Mouse (Mus musculus): ENCODE data around the gene Kctd17. TPM values are rescaled to one million over a fixed set of nuclear protein-coding genes. Genes with fewer than 3 reads are reported as not detected.

Kctd17 gene
- polyA plus RNA-seq, 1 experiment from 2014 or later = 49.5 TPM

GRCm38 (mm10) chr15:78416937-78417336 is 11.4 kb upstream of the Kctd17 start:
- Histone ChIP-seq H3K27me3 (peaks cover 7% of the 10 kb centered on the region), H3K9ac (no peak overlapping the region), H3K9me3 (no peaks in the 10 kb centered on the region), H3K4me3 (no peak overlapping the region), H3K36me3 (peaks cover 5% of the 10 kb centered on the region; the same call in 1 of the 2 replicates), H3K4me2 (no peak overlapping the region), H3K27ac (0 out of 2 replicates have a peak overlapping the region, but pooled peaks have one; percentile 28), H3K4me1 (no peaks in the 10 kb centered on the region)
- WGBS = 8% methylated on average over 4 of the region's 4 CpGs
- no peak for ATAC-seq (ENCODE audit: insufficient number of reproducible peaks, insufficient read depth, low FRiP score, low TSS enrichment, low read depth)

- Histone ChIP-seq H3K4me3 (no peak overlapping the region), H3K4me2 (no peak overlapping the region), H3K9me3 (no peaks in the 10 kb centered on the region), H3K9ac (no peak overlapping the region), H3K4me1 (peaks cover 3% of the 10 kb centered on the region; the same call in 1 of the 2 replicates), H3K27ac (no peak overlapping the region), H3K36me3 (no peaks in the 10 kb centered on the region), H3K27me3 (peaks cover 9% of the 10 kb centered on the region; the same call in 1 of the 2 replicates)
- ATAC-seq (ENCODE audit: insufficient number of reproducible peaks, insufficient read depth, low FRiP score, low TSS enrichment, low read depth) = no peak
- 82% methylated on average over 13 of the region's 13 CpGs for WGBS
Measured at GRCm38 (mm10) chr15:78420395-78420794, 8.0 kb upstream of the Kctd17 start.

- 17% methylated on average over 15 of the region's 16 CpGs for WGBS
- ATAC-seq (ENCODE audit: insufficient number of reproducible peaks, insufficient read depth, low FRiP score, low TSS enrichment, low read depth) = no peak
- Histone ChIP-seq H3K4me2 (peak overlapping the region; percentile 27; the same call in 1 of the 2 replicates), H3K9me3 (no peaks in the 10 kb centered on the region), H3K4me3 (no peak overlapping the region), H3K9ac (no peak overlapping the region), H3K36me3 (no peaks in the 10 kb centered on the region), H3K27me3 (peaks cover 10% of the 10 kb centered on the region; the same call in 1 of the 2 replicates), H3K4me1 (peaks cover 3% of the 10 kb centered on the region; the same call in 1 of the 2 replicates), H3K27ac (no peak overlapping the region)
Measured at GRCm38 (mm10) chr15:78422046-78422956, 6.1 kb upstream of the Kctd17 start.

GRCm38 (mm10) chr15:78424507-78424906 is 3.9 kb upstream of the Kctd17 start:
- Histone ChIP-seq H3K9ac (no peak overlapping the region), H3K4me2 (no peak overlapping the region), H3K4me3 (no peak overlapping the region), H3K27ac (no peak overlapping the region), H3K36me3 (no peaks in the 10 kb centered on the region), H3K9me3 (no peaks in the 10 kb centered on the region), H3K27me3 (peaks cover 10% of the 10 kb centered on the region; the same call in 1 of the 2 replicates), H3K4me1 (peaks cover 12% of the 10 kb centered on the region)
- 21% methylated on average over 11 of the region's 11 CpGs for WGBS
- ATAC-seq (ENCODE audit: insufficient number of reproducible peaks, insufficient read depth, low FRiP score, low TSS enrichment, low read depth) = no peak

- Histone ChIP-seq H3K9ac (no peak overlapping the region), H3K9me3 (no peaks in the 10 kb centered on the region), H3K4me3 (no peak overlapping the region), H3K27ac (no peak overlapping the region), H3K4me1 (peaks cover 19% of the 10 kb centered on the region), H3K4me2 (no peak overlapping the region), H3K27me3 (peaks cover 10% of the 10 kb centered on the region; the same call in 1 of the 2 replicates), H3K36me3 (no peaks in the 10 kb centered on the region)
- ATAC-seq (ENCODE audit: insufficient number of reproducible peaks, insufficient read depth, low FRiP score, low TSS enrichment, low read depth) = no peak
- 67% methylated on average over 4 of the region's 4 CpGs for WGBS
Measured at GRCm38 (mm10) chr15:78425230-78425629, 3.1 kb upstream of the Kctd17 start.

GRCm38 (mm10) chr15:78429139-78429459 is 735 bp downstream of the Kctd17 start:
- peak overlapping the region; percentile 45 for H3K27ac ChIP-seq
- peak overlapping the region; percentile 76 for H3K4me3 ChIP-seq
- WGBS = 1% methylated on average over 3 of the region's 3 CpGs

GRCm38 (mm10) chr15:78429871-78430622 is 1.7 kb downstream of the Kctd17 start:
- H3K4me1 ChIP-seq = peaks cover 25% of the 10 kb centered on the region
- peak overlapping the region; percentile 82 for H3K9ac ChIP-seq
- peak overlapping the region; percentile 80 for H3K4me2 ChIP-seq
- H3K36me3 ChIP-seq = peaks cover 43% of the 10 kb centered on the region
- H3K27ac ChIP-seq = peak overlapping the region; percentile 51
- H3K4me3 ChIP-seq = peak overlapping the region; percentile 76
- H3K9me3 ChIP-seq = no peaks in the 10 kb centered on the region
- WGBS = 65% methylated on average over 13 of the region's 13 CpGs
- 0 out of 2 replicates have a peak, but pooled peaks cover 4% of the 10 kb centered on the region for H3K27me3 ChIP-seq
- ATAC-seq (ENCODE audit: insufficient number of reproducible peaks, insufficient read depth, low FRiP score, low TSS enrichment, low read depth) = no peak

More at GRCm38 (mm10) chr15:78429139-78429459, 735 bp downstream of the Kctd17 start:
- Histone ChIP-seq H3K36me3 (peaks cover 34% of the 10 kb centered on the region), H3K4me2 (peak overlapping the region; percentile 80), H3K27me3 (0 out of 2 replicates have a peak, but pooled peaks cover 4% of the 10 kb centered on the region), H3K9me3 (no peaks in the 10 kb centered on the region), H3K4me1 (peaks cover 25% of the 10 kb centered on the region), H3K9ac (peak overlapping the region; percentile 82)
- no peak for ATAC-seq (ENCODE audit: insufficient number of reproducible peaks, insufficient read depth, low FRiP score, low TSS enrichment, low read depth)

GRCm38 (mm10) chr15:78430874-78431273 is 2.5 kb downstream of the Kctd17 start:
- H3K9me3 ChIP-seq = no peaks in the 10 kb centered on the region
- H3K27me3 ChIP-seq = peaks cover 5% of the 10 kb centered on the region
- no peak for ATAC-seq (ENCODE audit: insufficient number of reproducible peaks, insufficient read depth, low FRiP score, low TSS enrichment, low read depth)
- H3K4me1 ChIP-seq = peaks cover 27% of the 10 kb centered on the region
- WGBS = 76% methylated on average over 10 of the region's 10 CpGs
- no peak overlapping the region for H3K9ac ChIP-seq
- no peak overlapping the region for H3K4me3 ChIP-seq
- peak overlapping the region; percentile 51; the same call in 1 of the 2 replicates for H3K27ac ChIP-seq
- H3K4me2 ChIP-seq = no peak overlapping the region
- H3K36me3 ChIP-seq = peaks cover 52% of the 10 kb centered on the region

- H3K9ac ChIP-seq = no peak overlapping the region
- ATAC-seq (ENCODE audit: insufficient number of reproducible peaks, insufficient read depth, low FRiP score, low TSS enrichment, low read depth) = no peak
- peaks cover 34% of the 10 kb centered on the region for H3K4me1 ChIP-seq
- H3K27ac ChIP-seq = no peak overlapping the region
- H3K27me3 ChIP-seq = peaks cover 11% of the 10 kb centered on the region
- peaks cover 57% of the 10 kb centered on the region for H3K36me3 ChIP-seq
- no peak overlapping the region for H3K4me2 ChIP-seq
- 79% methylated on average over 7 of the region's 7 CpGs for WGBS
- no peaks in the 10 kb centered on the region for H3K9me3 ChIP-seq
- H3K4me3 ChIP-seq = no peak overlapping the region
Measured at GRCm38 (mm10) chr15:78431541-78432121, 3.3 kb downstream of the Kctd17 start.

GRCm38 (mm10) chr15:78434896-78435520 is 6.6 kb downstream of the Kctd17 start:
- Histone ChIP-seq H3K9ac (no peak overlapping the region), H3K4me3 (no peak overlapping the region), H3K4me2 (no peak overlapping the region), H3K4me1 (peaks cover 36% of the 10 kb centered on the region), H3K36me3 (peaks cover 57% of the 10 kb centered on the region), H3K27me3 (peaks cover 11% of the 10 kb centered on the region), H3K27ac (no peak overlapping the region), H3K9me3 (no peaks in the 10 kb centered on the region)
- no peak for ATAC-seq (ENCODE audit: insufficient number of reproducible peaks, insufficient read depth, low FRiP score, low TSS enrichment, low read depth)
- 21% methylated on average over 6 of the region's 6 CpGs for WGBS

- no peak for ATAC-seq (ENCODE audit: insufficient number of reproducible peaks, insufficient read depth, low FRiP score, low TSS enrichment, low read depth)
- no peak overlapping the region for H3K4me2 ChIP-seq
- peaks cover 60% of the 10 kb centered on the region for H3K36me3 ChIP-seq
- no peaks in the 10 kb centered on the region for H3K9me3 ChIP-seq
- H3K4me1 ChIP-seq = peaks cover 29% of the 10 kb centered on the region
- WGBS = 85% methylated on average over 11 of the region's 11 CpGs
- H3K4me3 ChIP-seq = no peak overlapping the region
- no peak overlapping the region for H3K9ac ChIP-seq
- peaks cover 11% of the 10 kb centered on the region for H3K27me3 ChIP-seq
- H3K27ac ChIP-seq = no peak overlapping the region
Measured at GRCm38 (mm10) chr15:78435681-78436080, 7.3 kb downstream of the Kctd17 start.
